Mouse (Mus musculus) liver, embryonic 11.5 days (tissue): ENCODE measurements around the gene Phactr1. TPM values are rescaled to one million over a fixed set of nuclear protein-coding genes. Genes with fewer than 3 reads are reported as not detected.

Source experiments
- ATAC-seq: fragments of 200-750 bp; cut with Nextera tagmentation; replicated peaks from 2 replicates; pipeline ENCODE4 v1.8.0; 2017; ENCODE audit warnings: moderate number of reproducible peaks, mild to moderate bottlenecking, moderate TSS enrichment, moderate library complexity; ENCODE audit not compliant: low FRiP score
- DNase-seq: peaks from one replicate; pipeline ENCODE4 v3.0.0-alpha.2; 2017; ENCODE audit warnings: low spot score
- H3K27ac ChIP-seq: fragments of 300-500 bp; sonication (generic); 2 replicates; pipeline ENCODE4 v1.5.1; 2014; ENCODE audit warnings: mild to moderate bottlenecking, low read depth, low read length, control low read depth
- H3K27me3 ChIP-seq: fragments of 300-500 bp; sonication (generic); replicated peaks from 2 replicates; pipeline ENCODE4 v1.6.1; 2014; ENCODE audit warnings: low read length, mixed read lengths; ENCODE audit not compliant: control insufficient read depth, insufficient read depth
- H3K36me3 ChIP-seq: fragments of 300-500 bp; sonication (generic); 2 replicates; pipeline ENCODE4 v1.6.1; 2014; ENCODE audit warnings: mild to moderate bottlenecking, low read length, moderate library complexity, mixed read lengths; ENCODE audit not compliant: control insufficient read depth, insufficient read depth
- H3K4me1 ChIP-seq: fragments of 300-500 bp; sonication (generic); replicated peaks from 2 replicates; pipeline ENCODE4 v1.6.1; 2014; ENCODE audit warnings: low read length, mixed read lengths; ENCODE audit not compliant: control insufficient read depth, insufficient read depth
- H3K4me2 ChIP-seq: fragments of 300-500 bp; sonication (generic); 2 replicates; pipeline ENCODE4 v1.6.1; 2014; ENCODE audit warnings: mild to moderate bottlenecking, control low read depth, moderate library complexity
- H3K4me3 ChIP-seq: fragments of 300-500 bp; sonication (generic); 2 replicates; pipeline ENCODE4 v1.5.1; 2014; ENCODE audit warnings: low read depth, low read length, control low read depth
- H3K9ac ChIP-seq: fragments of 300-500 bp; sonication (generic); 2 replicates; pipeline ENCODE4 v1.6.1; 2014; ENCODE audit warnings: low read depth, low read length, control low read depth
- H3K9me3 ChIP-seq: fragments of 300-500 bp; sonication (generic); 2 replicates; pipeline ENCODE4 v1.6.1; 2016; ENCODE audit warnings: low read length, inconsistent platforms, mixed read lengths; ENCODE audit not compliant: control insufficient read depth
- WGBS: fragments of 180-500 bp; shearing (Covaris S2); extraction: QIAGEN DNeasy Blood & Tissue Kit; methylation state at CpG from one replicate; pipeline ENCODE4 v1.1.7; 2014; 5-methylcytosine and 5-hydroxymethylcytosine counted together
- polyA plus RNA-seq: library from polyadenylated mRNA; unstranded; fragments of >200 nt; fragmentation: Nextera tagmentation; extraction: Ambion mirVana; gene quantifications from 2 replicates; pipeline ENCODE4 v1.2.1, GENCODE M21; 2014

Gene Phactr1
- polyA plus RNA-seq, 1 experiment from 2014 or later: 1.3 TPM

DNA sequence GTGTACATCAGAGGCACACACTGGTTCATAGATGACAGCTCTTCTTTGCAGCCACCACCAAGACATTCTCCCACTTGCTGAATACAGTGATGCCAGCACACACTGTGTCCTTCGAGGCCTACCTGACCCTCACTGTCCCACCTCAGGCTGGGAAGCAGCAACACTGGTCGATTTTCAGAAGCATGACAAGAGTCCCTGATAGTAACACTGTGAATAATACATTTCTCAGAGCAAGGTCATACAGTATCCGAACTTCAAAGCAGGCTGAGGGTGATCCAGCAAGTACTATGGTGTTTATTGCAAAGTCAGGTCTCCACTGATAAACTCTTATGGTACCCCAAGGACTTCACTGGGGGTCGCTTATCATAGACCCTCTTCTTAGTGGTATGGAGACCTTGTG is 390.1 kb downstream of the Phactr1 start:
- H3K9me3 ChIP-seq: no peaks in the 10 kb centered on the region
- H3K4me3 ChIP-seq: no peak overlapping the region
- no peak for DNase-seq
- ATAC-seq: no peak
- no peak overlapping the region for H3K27ac ChIP-seq
- no peaks in the 10 kb centered on the region for H3K36me3 ChIP-seq
- no peaks in the 10 kb centered on the region for H3K4me1 ChIP-seq
- no peaks in the 10 kb centered on the region for H3K27me3 ChIP-seq
- H3K4me2 ChIP-seq: no peak overlapping the region
- H3K9ac ChIP-seq: no peak overlapping the region
- 69% methylated on average over 4 of the region's 4 CpGs for WGBS

- Histone ChIP-seq H3K36me3 (no peaks in the 10 kb centered on the region), H3K4me2 (no peak overlapping the region), H3K27me3 (no peaks in the 10 kb centered on the region), H3K4me3 (no peak overlapping the region), H3K9ac (no peak overlapping the region), H3K27ac (no peak overlapping the region), H3K4me1 (no peaks in the 10 kb centered on the region), H3K9me3 (no peaks in the 10 kb centered on the region)
- no peak for DNase-seq
- WGBS: 89% methylated on average over 2 of the region's 2 CpGs
- no peak for ATAC-seq
These were observed 390.5 kb downstream of the Phactr1 start for GRCm38 (mm10) chr13:43070971-43071370.

DNA sequence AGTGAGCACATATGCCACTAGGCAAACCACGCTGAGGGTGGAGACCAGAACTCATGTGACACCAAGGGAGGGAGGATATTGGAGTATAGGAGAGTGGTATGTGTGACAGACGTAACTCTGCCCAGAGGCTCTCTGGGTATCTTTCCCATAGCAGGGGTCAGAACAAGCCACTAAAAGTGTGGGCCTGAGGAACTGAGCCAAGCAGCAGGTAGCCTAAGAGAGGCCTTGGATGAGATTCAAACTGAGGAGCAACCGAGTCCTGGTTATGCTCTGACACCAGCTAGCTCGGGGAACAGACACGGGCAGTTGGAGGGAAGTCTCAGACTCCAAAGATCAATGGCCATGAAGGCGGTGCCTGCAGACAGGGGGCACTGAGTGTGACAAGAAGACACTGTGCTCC is 395.0 kb downstream of the Phactr1 start:
- Histone ChIP-seq H3K4me3 (no peak overlapping the region), H3K27me3 (no peaks in the 10 kb centered on the region), H3K27ac (no peak overlapping the region), H3K4me1 (no peaks in the 10 kb centered on the region), H3K4me2 (no peak overlapping the region), H3K36me3 (no peaks in the 10 kb centered on the region), H3K9me3 (no peaks in the 10 kb centered on the region), H3K9ac (no peak overlapping the region)
- 73% methylated on average over 6 of the region's 6 CpGs for WGBS
- ATAC-seq (no peak), DNase-seq (no peak)

DNA sequence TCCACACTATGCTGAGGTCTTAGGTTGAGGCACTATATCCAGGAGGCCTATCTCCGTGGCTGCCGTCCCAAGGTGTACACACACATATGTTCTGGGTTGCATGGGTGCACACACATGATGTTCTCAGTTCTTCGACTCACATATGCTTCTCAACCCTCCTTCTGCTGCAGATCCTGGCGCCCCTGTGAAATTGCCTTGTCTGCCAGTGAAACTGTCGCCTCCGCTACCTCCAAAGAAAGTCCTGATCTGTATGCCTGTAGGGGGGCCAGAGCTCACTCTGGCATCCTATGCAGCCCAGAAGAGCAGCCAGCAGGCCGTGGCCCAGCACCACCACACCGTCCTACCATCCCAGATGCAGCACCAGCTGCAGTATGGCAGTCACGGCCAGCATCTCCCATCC is 397.1 kb downstream of the Phactr1 start:
- 87% methylated on average over 9 of the region's 9 CpGs for WGBS
- H3K9ac ChIP-seq: no peak overlapping the region
- no peak overlapping the region for H3K4me3 ChIP-seq
- H3K4me1 ChIP-seq: no peaks in the 10 kb centered on the region
- no peaks in the 10 kb centered on the region for H3K36me3 ChIP-seq
- ATAC-seq (no peak), DNase-seq (no peak)
- no peak overlapping the region for H3K27ac ChIP-seq
- H3K27me3 ChIP-seq: no peaks in the 10 kb centered on the region
- H3K4me2 ChIP-seq: no peak overlapping the region
- H3K9me3 ChIP-seq: no peaks in the 10 kb centered on the region

GRCm38 (mm10) chr13:43085226-43085625 is 404.8 kb downstream of the Phactr1 start:
- H3K27me3 ChIP-seq: no peaks in the 10 kb centered on the region
- H3K9me3 ChIP-seq: no peaks in the 10 kb centered on the region
- DNase-seq (no peak), ATAC-seq (no peak)
- no peaks in the 10 kb centered on the region for H3K36me3 ChIP-seq
- H3K9ac ChIP-seq: no peak overlapping the region
- no peak overlapping the region for H3K27ac ChIP-seq
- WGBS: 80% methylated on average over 7 of the region's 7 CpGs
- no peaks in the 10 kb centered on the region for H3K4me1 ChIP-seq
- H3K4me2 ChIP-seq: no peak overlapping the region
- H3K4me3 ChIP-seq: no peak overlapping the region

GRCm38 (mm10) chr13:43094365-43094764 is 413.9 kb downstream of the Phactr1 start:
- no peak overlapping the region for H3K27ac ChIP-seq
- H3K4me3 ChIP-seq: no peak overlapping the region
- no peaks in the 10 kb centered on the region for H3K36me3 ChIP-seq
- H3K9ac ChIP-seq: no peak overlapping the region
- H3K27me3 ChIP-seq: no peaks in the 10 kb centered on the region
- no peak for ATAC-seq
- no peaks in the 10 kb centered on the region for H3K9me3 ChIP-seq
- H3K4me1 ChIP-seq: no peaks in the 10 kb centered on the region
- WGBS: 38% methylated on average over 7 of the region's 7 CpGs
- no peak overlapping the region for H3K4me2 ChIP-seq
- no peak for DNase-seq

DNA sequence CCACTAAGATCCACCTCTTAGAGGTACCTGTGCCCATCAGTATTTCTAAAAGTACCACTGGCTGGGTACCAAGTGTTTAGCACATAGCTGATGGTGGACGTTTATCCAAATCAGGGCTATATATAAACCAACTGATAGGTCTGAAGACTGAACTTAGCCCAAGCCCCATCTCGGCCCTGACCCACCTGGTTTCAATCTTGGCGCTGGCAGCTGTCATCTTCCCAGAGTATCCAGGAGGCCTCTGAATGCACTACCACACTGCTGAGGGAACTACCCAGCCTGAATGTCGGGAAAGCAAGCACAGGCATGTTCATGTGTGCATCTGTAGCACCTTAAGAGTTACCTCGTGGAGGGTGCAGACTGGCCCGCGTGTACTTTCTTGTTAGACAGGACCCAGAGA is 422.5 kb downstream of the Phactr1 start:
- no peak overlapping the region for H3K27ac ChIP-seq
- 76% methylated on average over 7 of the region's 7 CpGs for WGBS
- H3K4me1 ChIP-seq: no peaks in the 10 kb centered on the region
- H3K9me3 ChIP-seq: peaks cover 3% of the 10 kb centered on the region; the same call in 1 of the 2 replicates
- no peak overlapping the region for H3K4me2 ChIP-seq
- ATAC-seq (no peak), DNase-seq (no peak)
- no peak overlapping the region for H3K4me3 ChIP-seq
- H3K27me3 ChIP-seq: no peaks in the 10 kb centered on the region
- no peaks in the 10 kb centered on the region for H3K36me3 ChIP-seq
- H3K9ac ChIP-seq: no peak overlapping the region

DNA sequence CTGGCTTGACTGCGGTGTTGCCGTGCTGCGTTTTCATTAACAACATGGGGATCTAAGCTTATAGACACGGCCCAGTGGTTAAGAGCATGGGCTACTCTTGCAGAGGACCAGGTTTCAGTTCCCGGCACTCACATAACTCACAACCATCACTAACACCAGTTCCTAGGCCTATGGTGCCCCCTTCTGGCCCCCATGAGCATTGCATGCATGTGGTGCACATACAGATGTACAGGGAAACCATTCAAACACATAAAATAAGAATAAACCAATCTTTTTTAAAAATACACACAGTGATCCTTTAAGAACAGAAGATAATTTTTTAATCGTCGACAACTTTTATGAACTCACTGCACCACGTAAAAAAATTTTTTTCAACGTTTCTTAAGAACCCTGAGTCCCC is 424.1 kb downstream of the Phactr1 start:
- ATAC-seq (no peak), DNase-seq (no peak)
- H3K9ac ChIP-seq: no peak overlapping the region
- no peaks in the 10 kb centered on the region for H3K27me3 ChIP-seq
- H3K4me3 ChIP-seq: no peak overlapping the region
- H3K9me3 ChIP-seq: peaks cover 3% of the 10 kb centered on the region; the same call in 1 of the 2 replicates
- no peaks in the 10 kb centered on the region for H3K36me3 ChIP-seq
- WGBS: 89% methylated on average over 9 of the region's 9 CpGs
- no peak overlapping the region for H3K4me2 ChIP-seq
- no peaks in the 10 kb centered on the region for H3K4me1 ChIP-seq
- no peak overlapping the region for H3K27ac ChIP-seq

DNA sequence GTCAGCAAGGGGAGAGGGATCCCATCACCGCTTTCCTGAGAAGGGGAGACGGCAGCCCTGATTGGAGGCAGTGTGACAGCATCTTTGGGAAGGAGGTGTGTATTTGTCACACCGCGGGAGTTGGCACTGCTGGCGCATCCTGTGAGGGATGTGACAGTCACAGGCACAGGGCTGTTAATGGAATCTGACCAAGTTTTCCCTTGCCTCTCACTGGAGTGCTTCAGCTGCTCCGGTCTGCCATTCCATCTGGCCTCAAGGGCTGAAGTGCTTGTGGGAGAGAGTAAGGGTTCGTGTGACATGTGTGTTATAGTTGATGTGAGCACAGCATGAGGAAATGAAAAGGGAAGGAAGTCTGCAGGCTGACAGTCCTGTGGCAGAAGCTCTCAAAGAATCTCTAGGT is 431.9 kb downstream of the Phactr1 start:
- DNase-seq (no peak), ATAC-seq (no peak)
- Histone ChIP-seq H3K9me3 (no peaks in the 10 kb centered on the region), H3K9ac (no peak overlapping the region), H3K27ac (no peak overlapping the region), H3K36me3 (no peaks in the 10 kb centered on the region), H3K4me2 (no peak overlapping the region), H3K4me3 (no peak overlapping the region), H3K27me3 (no peaks in the 10 kb centered on the region), H3K4me1 (no peaks in the 10 kb centered on the region)
- 74% methylated on average over 7 of the region's 7 CpGs for WGBS
